In the genomic region with DNA sequence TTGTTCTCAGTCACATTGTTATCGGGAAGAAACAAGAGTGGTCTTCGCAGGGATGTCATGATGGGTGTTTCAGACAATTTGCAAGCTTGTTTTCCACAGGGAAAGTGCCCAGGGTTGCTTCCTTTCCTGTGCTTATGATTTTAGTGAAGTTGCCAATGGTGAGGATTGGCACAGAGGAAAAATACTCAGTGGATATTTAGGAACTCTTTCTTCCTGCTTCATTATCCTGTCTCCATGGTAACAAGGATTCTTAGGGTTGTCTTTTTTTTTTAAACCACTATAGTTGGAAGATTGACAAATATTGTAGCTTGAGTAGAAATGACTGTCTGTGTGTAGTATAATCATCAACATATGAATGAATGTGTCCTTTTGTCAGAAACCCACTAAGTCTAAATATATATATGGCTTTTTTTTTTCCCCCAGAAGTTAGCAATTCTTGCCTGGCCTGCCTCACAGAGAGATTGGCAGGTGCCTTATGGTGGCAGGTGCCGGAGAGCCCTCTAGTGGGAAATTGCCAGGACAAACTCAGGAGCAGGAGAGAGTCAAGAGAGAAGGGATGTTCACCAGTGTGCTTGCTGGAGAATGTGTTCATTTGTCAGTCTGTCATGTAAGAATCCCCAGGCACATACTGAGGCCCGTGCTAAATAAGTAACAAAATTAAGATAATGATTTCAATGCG, we compare ENCODE assay signal across 10 mouse cellular contexts. TPM values are rescaled to one million over a fixed set of nuclear protein-coding genes. Genes with fewer than 3 reads are reported as not detected.
DNase-seq lines count a peak whose midpoint lies in the region; ATAC-seq and TF ChIP-seq lines count a peak whose summit lies in the region.
"Had no signal": no experiment of that assay in that cellular context is flagged by ENCODE, and none has a peak within 500 bp of the region (broad histone marks: within the 10 kb centered on the region; RNA-seq: fewer than 3 reads in every experiment).

No protein-coding gene starts in this region.

- ATAC-seq in forebrain, embryonic 13.5 days: peak; percentile 61
- ATAC-seq in midbrain, embryonic 16.5 days: peak; percentile 36; the same call in 1 of the 2 replicates

- H3K9me3 ChIP-seq in forebrain, embryonic 13.5 days (replicated peaks): no peaks in the 10 kb centered on the region
- H3K9me3 ChIP-seq in forebrain, embryonic 10.5 days: no peaks in the 10 kb centered on the region
- no peaks in the 10 kb centered on the region for H3K9me3 ChIP-seq in midbrain, embryonic 16.5 days (replicated peaks; ENCODE audit: control insufficient read depth, low read length, poor library complexity, severe bottlenecking)
- H3K9me3 ChIP-seq: heart, embryonic 15.5 days had no signal

- no peak overlapping the region for H3K9ac ChIP-seq in forebrain, embryonic 13.5 days
- H3K9ac ChIP-seq in midbrain, embryonic 16.5 days (ENCODE audit: low read depth, low read length): no peak overlapping the region
- H3K9ac ChIP-seq: heart, embryonic 15.5 days; limb, embryonic 13.5 days had no signal

- H3K27me3 ChIP-seq in forebrain, embryonic 13.5 days: no peaks in the 10 kb centered on the region
- H3K27me3 ChIP-seq in forebrain, embryonic 10.5 days (ENCODE audit: poor library complexity, severe bottlenecking): no peaks in the 10 kb centered on the region; the same call in 1 of the 2 replicates
- H3K27me3 ChIP-seq in midbrain, embryonic 16.5 days (ENCODE audit: control insufficient read depth, insufficient read depth, low read depth, low read length): no peaks in the 10 kb centered on the region
- H3K27me3 ChIP-seq: heart, embryonic 15.5 days had no signal

- peaks cover 19% of the 10 kb centered on the region for H3K4me1 ChIP-seq in forebrain, embryonic 13.5 days
- H3K4me1 ChIP-seq in forebrain, embryonic 10.5 days: peaks cover 21% of the 10 kb centered on the region
- no peaks in the 10 kb centered on the region for H3K4me1 ChIP-seq in lung, adult 2 months (ENCODE audit: control insufficient read depth, insufficient read depth, low read length)
- peaks cover 25% of the 10 kb centered on the region for H3K4me1 ChIP-seq in midbrain, embryonic 16.5 days (ENCODE audit: control insufficient read depth, insufficient read depth, low read length)

- peak overlapping the region; percentile 40 for H3K27ac ChIP-seq in forebrain, embryonic 13.5 days
- H3K27ac ChIP-seq in forebrain, embryonic 10.5 days: no peak overlapping the region
- H3K27ac ChIP-seq in midbrain, embryonic 16.5 days (ENCODE audit: low read length): peak overlapping the region; percentile 65
- H3K27ac ChIP-seq: heart, embryonic 15.5 days; limb, embryonic 13.5 days had no signal

- no peak overlapping the region for H3K4me3 ChIP-seq in forebrain, embryonic 13.5 days
- H3K4me3 ChIP-seq in forebrain, embryonic 10.5 days: no peak overlapping the region
- no peak overlapping the region for H3K4me3 ChIP-seq in lung, adult 2 months (replicated peaks; ENCODE audit: extremely low read depth, low read depth, low read length)
- H3K4me3 ChIP-seq in midbrain, embryonic 16.5 days (ENCODE audit: low read depth, low read length): no peak overlapping the region
- H3K4me3 ChIP-seq: heart, embryonic 15.5 days; limb, embryonic 13.5 days had no signal

- TF ChIP-seq CTCF in lung, adult 2 months (IDR thresholded peaks at IDR 0.05; ENCODE audit: insufficient read depth, low read length): peak; percentile 41; the same call in 1 of the 2 replicates

- H3K4me2 ChIP-seq in forebrain, embryonic 13.5 days: no peak overlapping the region
- H3K4me2 ChIP-seq in midbrain, embryonic 16.5 days (ENCODE audit: low read length): no peak overlapping the region
- H3K4me2 ChIP-seq: heart, embryonic 15.5 days; limb, embryonic 13.5 days had no signal

- H3K36me3 ChIP-seq in forebrain, embryonic 13.5 days (ENCODE audit: poor library complexity, severe bottlenecking): no peaks in the 10 kb centered on the region
- no peaks in the 10 kb centered on the region for H3K36me3 ChIP-seq in forebrain, embryonic 10.5 days (replicated peaks)
- no peaks in the 10 kb centered on the region for H3K36me3 ChIP-seq in midbrain, embryonic 16.5 days (ENCODE audit: control insufficient read depth, insufficient read depth, low read length)
- H3K36me3 ChIP-seq: heart, embryonic 15.5 days; limb, embryonic 13.5 days had no signal

- no peak for TF ChIP-seq POLR2A in lung, adult 2 months (IDR thresholded peaks at IDR 0.05; ENCODE audit: borderline replicate concordance, extremely low read depth, low read depth, low read length)

- WGBS in forebrain, embryonic 13.5 days: 61% methylated on average over 5 of the region's 5 CpGs
- 73% methylated on average over 5 of the region's 5 CpGs for WGBS in forebrain, embryonic 10.5 days
- 69% methylated on average over 5 of the region's 5 CpGs for WGBS in lung, adult 2 months
- 43% methylated on average over 5 of the region's 5 CpGs for WGBS in midbrain, embryonic 16.5 days

- no peak for DNase-seq in forebrain, embryonic 10.5 days (ENCODE audit: extremely low spot score, low spot score)
- DNase-seq in lung, adult 2 months: no peak
- no peak for DNase-seq in lung, postnatal 4 days
- DNase-seq in embryo, embryonic 11 days: peak; percentile 27
- DNase-seq in frontal cortex, postnatal 10 days (ENCODE audit: low spot score in 2 of 2): no peak
- no peak for DNase-seq in ovary, postnatal 36 days (ENCODE audit: low spot score)

RNA-seq across cellular contexts. Expression of a gene that starts 49.4 kb away (rescaled TPM):
- polyA plus RNA-seq in forebrain, embryonic 13.5 days (2015; fragmentation: Nextera tagmentation; extraction: Ambion mirVana): 2.4 and 2.8 TPM in 2 replicates
- polyA plus RNA-seq in forebrain, embryonic 10.5 days (2016; fragmentation: Nextera tagmentation; extraction: Ambion mirVana): 0.72 and 0.90 TPM in 2 replicates
- polyA plus RNA-seq in lung, adult 2 months (2012; rRNA removed): 4.6 and 5.0 TPM in 2 replicates
- 3.6 and 5.0 TPM in 2 replicates for polyA plus RNA-seq in midbrain, embryonic 16.5 days (2015; fragmentation: Nextera tagmentation; extraction: Ambion mirVana)
